Mouse (Mus musculus): ENCODE results near the gene Sfmbt2.

Gene Sfmbt2

GRCm38 (mm10) chr2:10565491-10565890, 195.2 kb downstream of the Sfmbt2 start:
- no peak for DNase-seq (ENCODE audit: low read depth, low spot score)

GRCm38 (mm10) chr2:10569392-10569791, 199.1 kb downstream of the Sfmbt2 start:
- DNase-seq (ENCODE audit: low read depth, low spot score), result peak; percentile 17

DNA sequence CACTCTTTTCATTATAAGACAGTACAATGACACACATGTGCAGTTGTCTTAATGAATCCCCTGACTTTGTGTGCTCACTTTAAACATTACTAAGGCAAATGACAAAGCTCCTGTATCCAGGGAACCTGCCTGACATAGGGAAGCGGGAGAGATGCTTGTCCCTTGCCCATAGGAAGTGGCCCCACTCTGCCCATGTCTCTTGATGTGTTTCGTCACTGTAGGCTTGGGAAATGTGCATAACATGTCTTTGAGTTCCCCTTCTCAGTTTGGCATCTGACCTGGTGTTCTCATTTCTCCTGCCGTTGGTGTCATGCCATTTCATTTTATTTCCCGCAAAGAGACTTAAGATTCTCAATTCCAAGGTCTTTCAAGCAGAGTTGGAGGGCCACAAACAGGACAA, 202.0 kb downstream of the Sfmbt2 start:
- DNase-seq (ENCODE audit: low read depth, low spot score), result no peak

GRCm38 (mm10) chr2:10575962-10576740, 205.8 kb downstream of the Sfmbt2 start:
- DNase-seq (ENCODE audit: low read depth, low spot score), result no peak

GRCm38 (mm10) chr2:10582673-10583072, 212.4 kb downstream of the Sfmbt2 start:
- peak; percentile 47 for DNase-seq (ENCODE audit: low read depth, low spot score)

GRCm38 (mm10) chr2:10583103-10583502, 212.8 kb downstream of the Sfmbt2 start:
- DNase-seq (ENCODE audit: low read depth, low spot score), result peak; percentile 6

GRCm38 (mm10) chr2:10591310-10591709, 221.0 kb downstream of the Sfmbt2 start:
- peak; percentile 26 for DNase-seq (ENCODE audit: low read depth, low spot score)

DNA sequence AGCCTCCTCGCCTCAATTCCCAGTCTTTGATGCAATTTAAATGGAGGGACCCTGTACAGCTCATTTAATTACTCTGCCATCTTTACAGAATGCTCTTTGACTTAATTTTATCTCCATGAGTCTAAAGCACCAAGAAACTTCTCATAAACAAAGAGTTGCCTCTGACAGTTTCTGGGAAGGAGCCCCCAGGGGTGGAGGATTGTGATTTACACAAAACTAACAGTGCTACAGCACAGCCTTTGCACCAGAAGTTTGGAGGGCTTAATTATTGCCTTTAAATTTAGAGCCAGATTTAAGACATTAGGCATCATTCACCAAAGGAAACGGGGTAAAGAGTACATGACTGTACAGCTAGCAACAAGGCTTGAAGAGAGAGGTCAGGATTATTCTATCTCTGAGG, 245.2 kb downstream of the Sfmbt2 start:
- no peak for DNase-seq (ENCODE audit: low read depth, low spot score)

Measured in brain, adult 2 months (tissue).